Mouse (Mus musculus): ENCODE measurements around the gene Dpagt1.

DNA sequence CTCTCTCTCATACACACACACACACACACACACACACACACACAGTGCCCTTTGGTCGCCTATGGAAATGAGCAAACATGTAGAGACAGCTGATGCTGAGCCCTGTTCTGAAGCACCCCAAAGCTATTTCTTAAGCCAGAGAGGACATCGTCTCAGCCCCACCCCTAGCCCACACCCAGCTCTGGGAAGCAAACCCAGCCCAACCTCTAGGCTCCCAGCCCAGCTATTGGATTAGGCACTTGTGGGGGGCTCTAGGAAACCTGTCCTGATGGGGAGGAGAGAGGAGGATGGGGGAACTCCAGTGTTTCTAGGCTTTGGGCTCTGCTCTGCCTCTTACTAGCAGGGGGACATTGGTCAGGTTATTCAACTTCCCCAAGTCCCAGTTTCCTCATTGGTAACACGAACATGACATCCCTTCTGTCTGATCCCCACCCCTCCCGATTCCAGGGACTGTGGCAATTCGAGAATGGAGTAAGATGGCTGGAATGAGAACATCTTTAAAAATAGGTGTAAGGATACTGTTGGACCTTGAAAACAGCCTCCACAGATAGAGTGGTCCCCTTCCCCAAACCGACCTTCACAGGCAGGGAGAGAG lies 39.5 kb upstream of the Dpagt1 start:
- TF ChIP-seq POLR2A (IDR thresholded peaks at IDR 0.05; ENCODE audit: low read depth, low read length) (no peak), CTCF (IDR thresholded peaks at IDR 0.05; ENCODE audit: extremely low read depth, insufficient read length, insufficient replicate concordance, low read depth, low read length) (no peak)
